ENCODE assay signal across 16 mouse cellular contexts in the genomic region with DNA sequence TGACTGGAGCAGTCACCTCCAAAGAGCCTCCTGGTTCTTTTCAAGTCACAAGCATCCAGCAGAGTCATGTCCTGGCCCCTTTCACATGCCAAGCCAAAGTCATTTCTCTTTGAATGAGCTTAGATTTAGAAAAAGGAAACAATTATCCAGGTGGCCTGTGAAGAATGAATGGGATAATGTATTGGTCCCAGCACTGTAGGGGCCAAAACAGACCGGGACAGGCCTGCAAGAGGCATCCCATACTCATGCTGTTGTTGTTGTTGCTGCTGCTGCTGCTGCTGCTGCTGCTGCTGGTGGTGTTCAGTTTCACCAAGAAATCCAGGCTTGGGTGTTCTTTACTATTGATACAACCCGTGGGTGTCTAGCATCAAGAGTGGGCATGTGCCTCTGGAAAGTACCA.
"Had no signal": no experiment of that assay in that cellular context is flagged by ENCODE, and none has a peak within 500 bp of the region (broad histone marks: within the 10 kb centered on the region; RNA-seq: fewer than 3 reads in every experiment).

No protein-coding gene starts in this region.

- H3K36me3 ChIP-seq: kidney, embryonic 15.5 days; liver, embryonic 13.5 days; midbrain, embryonic 12.5 days; neural tube, embryonic 13.5 days had no signal

- DNase-seq: kidney, adult 8-10 months; kidney, postnatal 10 days; kidney, postnatal 36 days; liver; liver, embryonic 13.5 days; lung, adult 2 months; lung, postnatal 14 days; lung, postnatal 4 days; retina, postnatal 1 day; thymus, adult 18-20 months; thymus, postnatal 36 days had no signal

- H3K27me3 ChIP-seq: kidney, embryonic 15.5 days; liver, embryonic 13.5 days had no signal

- H3K4me2 ChIP-seq: kidney, embryonic 15.5 days; liver, embryonic 13.5 days; midbrain, embryonic 12.5 days; neural tube, embryonic 13.5 days had no signal

- H3K9ac ChIP-seq: kidney, embryonic 15.5 days; liver, embryonic 13.5 days; midbrain, embryonic 12.5 days; neural tube, embryonic 13.5 days had no signal

- H3K27ac ChIP-seq: kidney, embryonic 15.5 days; liver, embryonic 13.5 days; midbrain, embryonic 12.5 days; neural tube, embryonic 13.5 days had no signal

- ATAC-seq: midbrain, embryonic 16.5 days had no signal

- H3K9me3 ChIP-seq: kidney, embryonic 15.5 days; liver, embryonic 13.5 days; midbrain, embryonic 12.5 days; neural tube, embryonic 13.5 days had no signal

- H3K4me3 ChIP-seq: kidney, embryonic 15.5 days; liver, embryonic 13.5 days; midbrain, embryonic 12.5 days; myocyte; neural tube, embryonic 13.5 days had no signal
